Mouse (Mus musculus): ENCODE data around the gene Drg1.
"Not testable (repeated sequence)": the region's sequence is repeated elsewhere in the genome, so short reads cannot be mapped to it uniquely, and the experiment has no call there.

Gene Drg1

GRCm38 (mm10) chr11:3165210-3165782, 100.9 kb downstream of the Drg1 start:
- DNase-seq = not testable (repeated sequence)

GRCm38 (mm10) chr11:3163661-3164060, 102.6 kb downstream of the Drg1 start:
- not testable (repeated sequence) for DNase-seq

- DNase-seq = peak in 1 of 2 experiments; percentile 45
Measured at GRCm38 (mm10) chr11:3163122-3163521, 103.1 kb downstream of the Drg1 start.

GRCm38 (mm10) chr11:3162236-3162897, 103.8 kb downstream of the Drg1 start:
- DNase-seq = peak; percentile 59 to 60

- peak; percentile 49 to 69 for DNase-seq
Measured at GRCm38 (mm10) chr11:3161370-3161769, 104.8 kb downstream of the Drg1 start.

- DNase-seq = not testable (repeated sequence)
Measured at GRCm38 (mm10) chr11:3158800-3159199, 107.4 kb downstream of the Drg1 start.

GRCm38 (mm10) chr11:3157996-3158395, 108.2 kb downstream of the Drg1 start:
- DNase-seq = peak in 1 of 2 experiments; percentile 37

- DNase-seq = not testable (repeated sequence)
Measured at GRCm38 (mm10) chr11:3156991-3157390, 109.2 kb downstream of the Drg1 start.

GRCm38 (mm10) chr11:3153666-3154397, 112.4 kb downstream of the Drg1 start:
- peak; percentile 47 to 57 for DNase-seq

GRCm38 (mm10) chr11:3151358-3151757, 114.9 kb downstream of the Drg1 start:
- peak in 1 of 2 experiments; percentile 27 for DNase-seq

- DNase-seq = not testable (repeated sequence)
Measured at GRCm38 (mm10) chr11:3150677-3151003, 115.6 kb downstream of the Drg1 start.

- peak; percentile 32 to 51 for DNase-seq
Measured at GRCm38 (mm10) chr11:3150003-3150676, 116.1 kb downstream of the Drg1 start.

GRCm38 (mm10) chr11:3149471-3149870, 116.7 kb downstream of the Drg1 start:
- not testable (repeated sequence) for DNase-seq

GRCm38 (mm10) chr11:3146806-3147205, 119.4 kb downstream of the Drg1 start:
- DNase-seq = not testable (repeated sequence)

GRCm38 (mm10) chr11:3145359-3146165, 120.7 kb downstream of the Drg1 start:
- peak in 1 of 2 experiments; percentile 19 for DNase-seq

GRCm38 (mm10) chr11:3143984-3144383, 122.2 kb downstream of the Drg1 start:
- not testable (repeated sequence) for DNase-seq

- peak; percentile 68 to 70 for DNase-seq
Measured at GRCm38 (mm10) chr11:3142413-3142812, 123.8 kb downstream of the Drg1 start.

GRCm38 (mm10) chr11:3140967-3141535, 125.2 kb downstream of the Drg1 start:
- not testable (repeated sequence) for DNase-seq

- peak in 1 of 2 experiments; percentile 24 for DNase-seq
Measured at GRCm38 (mm10) chr11:3138323-3138722, 127.9 kb downstream of the Drg1 start.

Measured in kidney, postnatal 36 days (tissue).